Mouse (Mus musculus): ENCODE results near the gene Pik3r2.

Gene Pik3r2

GRCm38 (mm10) chr8:70758616-70759561 is 17.6 kb downstream of the Pik3r2 start:
- in situ Hi-C loops (cut with MboI, MseI), result no loop called here

- in situ Hi-C loops (cut with MboI, MseI), result no loop called here
These were observed 18.3 kb downstream of the Pik3r2 start for GRCm38 (mm10) chr8:70758308-70758615.

- in situ Hi-C loops (cut with MboI, MseI), result no loop called here
These were observed 18.8 kb downstream of the Pik3r2 start for GRCm38 (mm10) chr8:70757523-70758307.

GRCm38 (mm10) chr8:70756476-70757040 is 20.0 kb downstream of the Pik3r2 start:
- in situ Hi-C loops (cut with MboI, MseI), result no loop called here

- in situ Hi-C loops (cut with MboI, MseI), result no loop called here
These were observed 20.6 kb downstream of the Pik3r2 start for GRCm38 (mm10) chr8:70755661-70756475.

- in situ Hi-C loops (cut with MboI, MseI), result no loop called here
These were observed 21.4 kb downstream of the Pik3r2 start for GRCm38 (mm10) chr8:70754871-70755660.

- in situ Hi-C loops (cut with MboI, MseI), result no loop called here
These were observed 22.3 kb downstream of the Pik3r2 start, which contains the start of gene Rab3a for GRCm38 (mm10) chr8:70754043-70754870. TSS of gene Rab3a (plus strand) at chr8:70754679.

- in situ Hi-C loops (cut with MboI, MseI), result no loop called here
These were observed 23.4 kb downstream of the Pik3r2 start for GRCm38 (mm10) chr8:70753151-70753550.

- in situ Hi-C loops (cut with MboI, MseI), result no loop called here
These were observed 24.3 kb downstream of the Pik3r2 start for GRCm38 (mm10) chr8:70752000-70752764.

- in situ Hi-C loops (cut with MboI, MseI), result no loop called here
These were observed 26.3 kb downstream of the Pik3r2 start for GRCm38 (mm10) chr8:70750128-70750680.

- in situ Hi-C loops (cut with MboI, MseI), result loop anchor here (5.0 kb wide), 1 partner anchor 37 kb away; no protein-coding TSS in a partner anchor
These were observed 27.3 kb downstream of the Pik3r2 start for GRCm38 (mm10) chr8:70749097-70749674.

- in situ Hi-C loops (cut with MboI, MseI), result loop anchor here (5.0 kb wide), 1 partner anchor 36 kb away; no protein-coding TSS in a partner anchor
These were observed 28.0 kb downstream of the Pik3r2 start for GRCm38 (mm10) chr8:70748246-70749096.

GRCm38 (mm10) chr8:70747211-70747890 is 29.2 kb downstream of the Pik3r2 start:
- in situ Hi-C loops (cut with MboI, MseI), result loop anchor here (5.0 kb wide), 1 partner anchor 35 kb away; no protein-coding TSS in a partner anchor

- in situ Hi-C loops (cut with MboI, MseI), result loop anchor here (5.0 kb wide), 1 partner anchor 34 kb away; no protein-coding TSS in a partner anchor
These were observed 29.8 kb downstream of the Pik3r2 start for GRCm38 (mm10) chr8:70746676-70747075.

GRCm38 (mm10) chr8:70745691-70746220 is 30.8 kb downstream of the Pik3r2 start:
- in situ Hi-C loops (cut with MboI, MseI), result loop anchor here (5.0 kb wide), 1 partner anchor 33 kb away; no protein-coding TSS in a partner anchor

GRCm38 (mm10) chr8:70744806-70745205 is 31.7 kb downstream of the Pik3r2 start:
- in situ Hi-C loops (cut with MboI, MseI), result loop anchor here (5.0 kb wide), 1 partner anchor 33 kb away; no protein-coding TSS in a partner anchor

All from regulatory T cell (primary cell).